Mouse (Mus musculus) lung, postnatal 0 days (tissue): Measurements from ENCODE around the gene Myog.

Experiments used
- CTCF ChIP-seq: IDR thresholded peaks from 2 replicates; pipeline ENCODE4 v1.5.1; 2016; ENCODE audit warnings: antibody characterized with exemption, mild to moderate bottlenecking
- EP300 ChIP-seq: IDR thresholded peaks from 2 replicates; pipeline ENCODE4 v1.6.1; 2016; ENCODE audit warnings: antibody characterized with exemption, mild to moderate bottlenecking, control low read depth

- no peak for TF ChIP-seq CTCF
- TF ChIP-seq EP300: no peak
Measured at GRCm38 (mm10) chr1:134265797-134266196, 24.0 kb upstream of the Myog start.
